Mouse (Mus musculus): Measurements from ENCODE around the gene Dolk. TPM values are rescaled to one million over a fixed set of nuclear protein-coding genes. Genes with fewer than 3 reads are reported as not detected.

Dolk gene
- total and polyA plus RNA-seq, 2 experiments from 2014 or later = 34.8 to 37.7 TPM

DNA sequence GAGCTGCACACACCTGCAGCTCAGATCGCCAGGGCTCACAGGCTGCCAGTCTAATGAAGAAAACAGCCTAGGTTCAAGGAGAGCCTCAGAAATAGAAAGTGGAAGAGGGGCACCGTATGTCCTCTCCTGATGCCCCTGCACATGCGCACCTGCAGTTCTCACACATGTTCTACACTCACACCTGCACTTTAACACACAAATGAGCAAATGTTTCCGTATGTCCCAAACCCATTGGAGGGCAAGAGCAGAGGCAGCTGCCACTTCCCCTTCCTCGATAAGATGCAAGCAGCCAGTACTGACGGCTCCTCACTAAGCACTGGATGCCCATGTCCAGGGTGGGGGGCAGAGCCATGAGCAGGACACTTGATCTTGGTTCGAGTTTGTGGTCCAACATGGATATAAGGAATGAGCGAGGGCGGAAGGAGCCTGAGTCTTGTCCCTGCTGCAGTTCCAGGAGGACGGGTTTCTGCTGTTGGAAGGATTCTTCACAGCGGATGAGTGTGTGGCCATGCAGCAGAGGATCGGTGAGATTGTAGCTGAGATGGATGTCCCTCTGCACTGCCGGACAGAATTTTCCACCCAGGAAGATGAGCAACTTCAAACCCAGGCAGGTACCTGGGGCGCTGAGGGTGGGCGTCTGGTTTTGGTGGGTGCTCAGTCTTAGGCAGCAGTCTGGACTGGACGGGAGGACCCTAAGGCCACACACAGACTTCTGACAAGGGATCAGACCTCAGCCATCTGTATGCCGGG is 16.7 kb downstream of the Dolk start:
- Histone ChIP-seq H3K9me3 (ENCODE audit: low read length) (no peaks in the 10 kb centered on the region), H3K4me2 (ENCODE audit: low read depth) (no peak overlapping the region), H3K4me3 (ENCODE audit: low read depth, low read length) (no peak overlapping the region), H3K9ac (no peak overlapping the region), H3K36me3 (ENCODE audit: insufficient read depth) (peaks cover 14% of the 10 kb centered on the region), H3K27ac (ENCODE audit: low read depth, low read length) (no peak overlapping the region), H3K4me1 (ENCODE audit: insufficient read depth) (no peaks in the 10 kb centered on the region), H3K27me3 (ENCODE audit: insufficient read depth, low read length) (no peaks in the 10 kb centered on the region)
- no peak for TF ChIP-seq CTCF (IDR thresholded peaks at IDR 0.05; ENCODE audit: low read depth)
- DNase-seq = no peak
- ATAC-seq = 0 out of 2 replicates have a peak, but pooled peaks have one; percentile 15
- WGBS = 87% methylated on average over 17 of the region's 17 CpGs

DNA sequence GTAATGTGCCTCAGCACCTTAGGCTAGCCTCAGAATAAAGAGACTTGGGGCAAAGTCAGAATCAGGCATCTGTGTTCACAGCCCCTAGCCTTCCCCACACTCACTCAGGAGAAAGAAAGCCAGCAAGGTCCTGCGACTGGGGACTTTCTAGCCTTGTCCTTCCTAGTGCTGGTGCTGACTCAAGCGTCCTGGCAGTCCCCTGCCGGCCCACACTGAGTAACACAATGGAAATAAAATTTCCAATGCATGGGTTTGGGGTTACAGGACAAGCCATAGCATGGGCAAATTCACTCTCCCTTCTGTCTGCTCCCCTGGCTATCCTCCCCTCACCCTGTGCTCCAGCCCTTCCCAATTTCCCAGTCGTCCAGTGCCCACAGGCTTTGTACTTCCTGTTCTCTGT is 17.8 kb downstream of the Dolk start:
- 62% methylated on average over 4 of the region's 4 CpGs for WGBS
- no peak overlapping the region for H3K27ac ChIP-seq (ENCODE audit: low read depth, low read length)
- DNase-seq = no peak

DNA sequence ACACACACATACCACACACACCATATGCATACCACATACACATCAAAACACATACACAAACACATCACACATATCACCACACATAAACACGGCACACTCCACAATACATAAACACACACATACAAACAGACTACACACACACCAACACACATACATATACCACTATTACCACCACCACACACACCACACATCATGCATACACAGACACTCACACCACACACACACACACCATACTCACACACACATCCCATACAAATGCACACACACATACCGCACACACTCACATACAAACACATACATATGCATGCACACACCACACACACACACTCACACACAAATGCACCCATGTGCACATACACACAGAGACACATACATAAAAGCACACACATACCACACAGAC is 18.7 kb downstream of the Dolk start:
- Histone ChIP-seq H3K27me3 (ENCODE audit: insufficient read depth, low read length) (no peaks in the 10 kb centered on the region), H3K4me2 (ENCODE audit: low read depth) (no peak overlapping the region), H3K4me3 (ENCODE audit: low read depth, low read length) (no peak overlapping the region), H3K36me3 (ENCODE audit: insufficient read depth) (peaks cover 28% of the 10 kb centered on the region), H3K9me3 (ENCODE audit: low read length) (no peaks in the 10 kb centered on the region), H3K27ac (ENCODE audit: low read depth, low read length) (no peak overlapping the region), H3K9ac (no peak overlapping the region), H3K4me1 (ENCODE audit: insufficient read depth) (peaks cover 3% of the 10 kb centered on the region; the same call in 1 of the 2 replicates)
- DNase-seq (no peak), ATAC-seq (no peak)
- TF ChIP-seq CTCF (IDR thresholded peaks at IDR 0.05; ENCODE audit: low read depth) = no peak
- WGBS = 95% methylated on average over 2 of the region's 2 CpGs

More for the DNA sequence above, 17.8 kb downstream of the Dolk start:
- no peaks in the 10 kb centered on the region for H3K27me3 ChIP-seq (ENCODE audit: insufficient read depth, low read length)
- no peak overlapping the region for H3K4me3 ChIP-seq (ENCODE audit: low read depth, low read length)
- H3K36me3 ChIP-seq (ENCODE audit: insufficient read depth) = peaks cover 24% of the 10 kb centered on the region
- TF ChIP-seq CTCF (IDR thresholded peaks at IDR 0.05; ENCODE audit: low read depth) = no peak
- no peaks in the 10 kb centered on the region for H3K9me3 ChIP-seq (ENCODE audit: low read length)
- no peak overlapping the region for H3K4me2 ChIP-seq (ENCODE audit: low read depth)
- no peaks in the 10 kb centered on the region for H3K4me1 ChIP-seq (ENCODE audit: insufficient read depth)
- no peak for ATAC-seq
- H3K9ac ChIP-seq = no peak overlapping the region

DNA sequence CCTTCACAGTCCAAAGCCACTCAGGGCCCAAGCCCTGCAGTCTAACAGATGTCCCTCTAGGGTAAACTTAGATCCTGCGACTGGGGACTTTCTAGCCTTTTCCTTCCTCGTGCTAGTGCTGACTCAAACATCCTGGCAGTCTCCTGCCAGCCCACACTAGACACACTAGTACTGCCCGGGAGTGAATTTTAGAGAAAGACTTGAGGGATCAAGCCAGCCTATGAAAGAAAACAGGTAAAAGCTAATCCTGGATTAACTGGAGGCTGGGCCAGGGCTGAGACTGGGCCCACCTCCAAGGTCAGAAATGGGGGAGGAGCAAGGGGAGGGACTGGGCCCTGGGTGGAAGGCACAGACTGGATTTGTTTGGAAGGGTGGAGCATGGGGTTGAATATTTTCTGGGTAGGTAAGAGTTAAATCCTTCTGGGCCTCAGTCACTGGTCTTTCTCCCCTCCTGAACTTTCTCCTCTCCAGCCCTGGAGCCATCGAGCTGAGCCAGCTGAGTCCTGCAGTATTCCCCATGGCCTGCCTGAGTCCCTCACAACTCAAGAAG is 19.7 kb downstream of the Dolk start:
- DNase-seq = no peak
- no peaks in the 10 kb centered on the region for H3K9me3 ChIP-seq (ENCODE audit: low read length)
- H3K9ac ChIP-seq = no peak overlapping the region; the same call in 1 of the 2 replicates
- peak overlapping the region; percentile 62 for H3K27ac ChIP-seq (ENCODE audit: low read depth, low read length)
- ATAC-seq = no peak
- no peak overlapping the region for H3K4me2 ChIP-seq (ENCODE audit: low read depth)
- no peak for TF ChIP-seq CTCF (IDR thresholded peaks at IDR 0.05; ENCODE audit: low read depth)
- 12% methylated on average over 4 of the region's 4 CpGs for WGBS
- peaks cover 3% of the 10 kb centered on the region; the same call in 1 of the 2 replicates for H3K4me1 ChIP-seq (ENCODE audit: insufficient read depth)
- H3K4me3 ChIP-seq (ENCODE audit: low read depth, low read length) = no peak overlapping the region
- peaks cover 36% of the 10 kb centered on the region for H3K36me3 ChIP-seq (ENCODE audit: insufficient read depth)
- no peaks in the 10 kb centered on the region for H3K27me3 ChIP-seq (ENCODE audit: insufficient read depth, low read length)

DNA sequence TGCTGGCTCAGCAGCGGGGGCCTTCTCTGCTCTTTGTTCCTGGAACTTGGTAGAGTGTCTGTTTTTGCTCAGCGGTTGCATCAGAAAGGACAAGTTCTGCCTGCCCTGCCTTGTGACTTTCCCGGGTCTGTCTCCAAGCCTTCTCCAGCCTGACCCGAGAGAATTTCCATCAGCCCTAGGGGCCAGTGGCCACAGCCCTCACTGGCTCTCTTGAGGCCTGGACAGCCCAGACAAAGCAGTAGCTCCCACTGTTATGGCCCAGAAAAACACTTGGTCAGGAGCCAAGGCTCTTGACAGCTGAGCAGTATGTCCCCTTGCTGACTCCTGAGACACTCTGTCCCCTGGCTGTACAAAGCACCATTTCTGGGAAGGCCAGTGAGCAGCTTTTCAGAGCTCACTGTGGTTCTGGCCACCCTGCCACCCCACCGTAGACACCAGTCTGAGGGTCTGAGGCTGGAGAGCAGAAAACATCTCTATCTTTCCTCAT is 20.3 kb downstream of the Dolk start, which contains the start of gene Phyhd1:
TSS of gene Phyhd1 (plus strand) at position 437 of the 487 bp plus-strand sequence.
- Histone ChIP-seq H3K36me3 (ENCODE audit: insufficient read depth) (peaks cover 39% of the 10 kb centered on the region), H3K27ac (ENCODE audit: low read depth, low read length) (peak within 1 kb of the TSS; percentile 62), H3K4me1 (ENCODE audit: insufficient read depth) (peaks cover 3% of the 10 kb centered on the region; the same call in 1 of the 2 replicates), H3K9me3 (ENCODE audit: low read length) (no peaks in the 10 kb centered on the region), H3K27me3 (ENCODE audit: insufficient read depth, low read length) (no peaks in the 10 kb centered on the region), H3K4me2 (ENCODE audit: low read depth) (no peak within 1 kb of the TSS), H3K4me3 (ENCODE audit: low read depth, low read length) (no peak within 1 kb of the TSS), H3K9ac (no peak within 1 kb of the TSS; the same call in 1 of the 2 replicates)
- peak; percentile 7; the same call in 1 of the 2 replicates for ATAC-seq
- peak; percentile 34 for DNase-seq
- WGBS = 24% methylated on average over 5 of the region's 5 CpGs
- TF ChIP-seq CTCF (IDR thresholded peaks at IDR 0.05; ENCODE audit: low read depth) = no peak

DNA sequence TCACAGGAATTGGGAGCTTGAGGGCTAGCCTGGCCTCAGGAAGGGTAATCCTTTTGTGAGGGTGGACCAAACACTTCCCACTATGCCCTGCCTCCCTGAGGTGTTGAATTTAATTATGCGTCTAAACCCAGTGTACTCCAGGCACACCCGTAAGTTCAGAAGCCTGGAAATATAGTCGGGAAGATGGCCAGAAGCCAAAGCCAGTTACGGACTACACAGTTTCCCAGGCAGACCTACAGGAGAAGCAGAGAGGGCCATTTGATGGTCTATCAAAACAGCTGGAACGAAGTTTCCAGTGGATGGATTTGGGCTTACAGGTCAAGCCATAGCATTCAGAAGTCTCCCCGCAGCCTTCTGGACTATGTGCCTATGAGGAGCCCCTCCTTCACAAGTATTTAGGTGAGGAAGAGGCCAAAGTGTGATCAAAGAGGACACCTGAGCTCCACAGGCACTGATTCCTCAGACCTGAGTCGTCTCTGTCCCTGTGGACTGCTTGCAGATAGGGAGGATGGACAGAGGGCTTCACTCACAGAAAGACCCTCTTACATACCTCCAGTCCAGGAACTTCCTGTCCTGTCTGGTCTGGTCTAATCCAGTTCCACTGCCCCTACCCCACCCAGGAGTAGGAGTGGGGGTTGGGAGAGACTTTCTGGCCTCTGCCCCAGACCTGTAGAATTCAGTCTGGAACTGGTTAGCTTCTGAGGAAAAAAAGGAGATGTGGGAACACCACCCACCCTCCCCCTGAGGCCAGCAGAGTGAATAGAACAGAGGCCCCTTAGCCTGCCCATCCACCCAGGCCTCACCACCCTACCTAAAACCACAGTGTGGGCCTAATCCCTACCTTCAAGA is 21.2 kb downstream of the Dolk start:
- Histone ChIP-seq H3K9me3 (ENCODE audit: low read length) (no peaks in the 10 kb centered on the region), H3K27me3 (ENCODE audit: insufficient read depth, low read length) (no peaks in the 10 kb centered on the region), H3K27ac (ENCODE audit: low read depth, low read length) (peak overlapping the region; percentile 62), H3K36me3 (ENCODE audit: insufficient read depth) (peaks cover 44% of the 10 kb centered on the region), H3K4me3 (ENCODE audit: low read depth, low read length) (no peak overlapping the region), H3K4me1 (ENCODE audit: insufficient read depth) (peaks cover 3% of the 10 kb centered on the region; the same call in 1 of the 2 replicates), H3K9ac (no peak overlapping the region), H3K4me2 (ENCODE audit: low read depth) (no peak overlapping the region)
- no peak for ATAC-seq
- DNase-seq = no peak
- 54% methylated on average over 7 of the region's 7 CpGs for WGBS
- TF ChIP-seq CTCF (IDR thresholded peaks at IDR 0.05; ENCODE audit: low read depth) = no peak
